Mouse (Mus musculus) brain, adult 2 months (tissue): ENCODE results near the gene Sec23b.
A peak's percentile ranks its signal among the peaks of the same experiment; 100 is the strongest.
"Not testable (repeated sequence)": the region's sequence is repeated elsewhere in the genome, so short reads cannot be mapped to it uniquely, and the experiment has no call there.

Experiments used
- DNase-seq: peaks from one replicate; pipeline ENCODE4 v3.0.0; 2011; ENCODE audit warnings: low read depth, low spot score

The Sec23b gene

DNA sequence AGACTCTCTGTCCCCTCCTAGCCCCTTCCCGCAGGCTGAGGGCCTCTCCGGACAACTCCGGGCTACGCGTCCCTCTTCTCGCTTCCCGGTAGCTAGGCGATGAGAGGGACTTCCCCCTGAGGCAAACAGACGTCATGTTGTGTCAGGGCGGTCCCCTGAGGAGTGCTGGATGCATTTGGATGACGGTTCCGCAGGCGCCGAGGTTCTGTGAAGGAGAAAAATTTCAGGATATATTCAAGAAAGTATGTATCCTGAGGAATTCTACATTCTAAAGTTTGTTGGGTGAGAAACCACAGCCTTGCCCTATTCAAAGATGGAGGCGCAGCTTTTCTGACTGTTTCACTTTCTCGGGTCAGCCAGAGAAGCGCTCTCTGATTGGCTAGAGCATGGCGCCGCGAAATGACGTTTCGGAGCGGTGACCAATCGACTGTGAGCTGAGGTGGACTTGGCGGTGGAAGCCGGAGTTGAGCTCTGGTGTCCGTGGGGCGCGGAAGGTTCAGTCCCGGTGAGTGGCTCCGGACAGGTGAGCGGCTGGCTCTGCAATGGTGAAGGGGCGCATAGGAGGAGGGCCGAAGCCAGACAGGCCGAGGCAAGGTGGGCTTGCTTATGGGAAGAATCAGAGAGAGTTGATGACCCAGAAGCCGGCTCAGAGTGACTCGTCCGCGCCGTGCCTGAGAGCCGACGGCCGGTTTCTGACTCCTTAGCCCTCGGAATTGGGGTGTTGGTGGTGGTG lies at the start of gene Sec23b:
Gene Sec23b (plus strand): TSS at position 410 of the 733 bp plus-strand sequence.
- DNase-seq = peak; percentile 99

DNA sequence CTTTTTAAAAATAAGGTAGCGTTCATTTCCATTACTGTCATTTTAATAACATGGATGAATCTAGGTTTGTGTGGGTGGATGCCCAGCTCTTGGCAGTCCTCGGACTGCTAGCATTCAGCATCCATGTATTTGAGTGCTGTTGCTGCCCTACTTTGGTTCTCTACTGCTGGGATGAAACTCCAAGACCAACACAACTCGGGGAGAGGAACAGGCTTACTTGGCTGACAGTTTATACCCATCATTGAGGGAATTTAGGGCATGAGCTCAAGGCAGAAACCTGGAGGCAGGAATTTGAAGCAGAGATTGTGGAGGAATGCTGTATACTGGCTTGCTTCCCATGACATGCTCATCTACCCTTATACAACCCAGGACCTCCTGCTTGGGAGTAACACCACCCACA lies 41.4 kb upstream of the Sec23b start:
- DNase-seq = peak; percentile 49

DNA sequence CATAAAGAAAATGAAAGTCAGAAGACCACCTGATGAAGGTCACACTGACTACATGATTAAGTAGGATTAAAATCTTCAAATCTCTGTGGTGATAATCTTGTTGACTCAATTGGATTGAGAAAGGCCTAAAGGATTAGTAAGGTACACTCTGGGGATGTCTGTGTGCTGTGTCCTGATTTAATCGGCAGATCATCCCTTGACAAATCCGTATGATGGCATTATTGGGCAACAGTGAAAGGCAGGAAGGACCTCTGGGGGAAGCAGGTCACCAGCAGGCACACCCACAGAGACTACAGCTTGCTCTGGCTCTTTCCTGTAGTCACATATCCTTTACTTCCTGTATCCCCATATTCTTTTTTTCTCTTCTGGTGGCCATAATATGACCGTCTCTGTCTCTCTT lies 36.3 kb upstream of the Sec23b start:
- DNase-seq = no peak

DNA sequence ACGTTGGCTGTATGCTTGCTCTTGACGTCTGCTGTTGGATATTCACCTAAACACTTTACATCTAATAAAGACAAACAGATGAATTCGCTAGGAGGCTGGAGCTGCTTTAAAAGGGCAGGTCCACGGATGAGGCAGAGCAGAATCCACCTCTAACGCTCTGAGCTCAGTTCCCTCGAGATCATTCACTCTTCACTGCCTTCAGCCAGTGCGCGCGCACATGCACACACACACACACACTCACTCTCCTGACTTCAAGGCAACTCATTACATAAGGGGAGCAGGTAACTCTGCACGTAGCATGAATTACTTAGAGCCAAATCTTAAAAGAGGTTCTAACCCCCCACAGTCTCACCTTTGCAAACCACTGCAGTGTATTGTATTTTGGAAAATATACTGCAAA lies 30.2 kb upstream of the Sec23b start:
- peak; percentile 76 for DNase-seq

DNA sequence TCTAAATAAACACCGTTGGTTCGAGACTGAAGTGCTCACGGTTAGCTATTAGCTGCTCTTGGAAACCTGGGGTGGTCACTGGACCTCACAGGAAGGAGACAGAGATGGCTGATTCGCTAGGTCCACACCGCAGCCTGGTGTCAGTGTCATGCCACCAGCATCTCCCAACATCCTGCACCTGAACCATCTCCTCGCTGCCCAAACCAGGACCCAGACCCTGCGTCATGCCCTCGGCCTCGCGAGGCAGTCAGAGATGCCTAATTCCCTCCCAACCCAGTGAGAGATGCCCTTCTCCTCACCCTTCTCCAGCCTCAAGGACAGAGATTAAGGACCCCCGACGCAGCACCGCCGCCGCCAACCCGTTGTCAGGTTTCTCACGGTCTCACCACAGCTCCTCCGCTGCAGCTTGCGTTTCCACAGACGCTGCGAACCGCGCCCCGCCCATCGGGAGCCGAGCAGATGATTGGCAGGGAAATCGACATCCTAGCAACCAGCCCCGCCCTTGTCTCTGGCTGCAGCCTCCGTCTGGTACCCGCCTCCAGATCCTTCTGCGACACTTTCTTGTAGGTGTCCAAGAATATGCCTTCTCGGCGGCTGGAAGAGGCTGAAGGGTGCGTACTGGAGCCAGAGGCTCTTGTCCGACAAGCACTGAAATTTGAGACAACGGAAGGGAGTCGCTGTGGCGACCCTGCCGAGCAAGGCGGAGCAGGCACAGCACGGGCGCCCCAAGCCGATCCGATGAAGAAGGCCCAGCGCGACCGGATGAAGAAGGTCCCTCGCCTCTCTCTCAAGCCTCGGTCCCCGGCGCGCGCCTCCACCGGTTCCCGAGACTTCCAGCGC lies 28.8 kb upstream of the Sec23b start, which contains the start of the genes Dzank1 and Polr3f:
Gene Dzank1 (minus strand): TSS at position 434 of the 840 bp plus-strand sequence.
Gene Polr3f (plus strand): TSS at position 738 of the 840 bp plus-strand sequence.
- peak; percentile 99 for DNase-seq

DNA sequence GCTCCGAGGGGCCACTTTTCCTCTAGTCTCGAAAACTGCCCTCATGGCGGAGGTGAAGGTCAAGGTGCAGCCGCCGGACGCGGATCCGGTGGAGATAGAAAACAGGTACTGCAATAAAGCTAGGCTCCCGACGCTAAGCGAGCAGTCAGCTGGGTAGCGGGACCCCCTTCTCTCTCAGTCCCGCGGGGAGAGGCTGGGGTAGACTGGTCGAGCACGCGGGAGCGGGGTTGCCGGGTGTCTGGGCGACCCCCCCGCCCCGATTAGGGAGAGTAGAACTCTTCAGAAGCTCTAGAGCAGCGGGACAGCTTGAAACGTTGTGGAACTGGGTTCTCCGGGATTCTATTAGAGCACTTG lies 28.2 kb upstream of the Sec23b start:
- no peak for DNase-seq

DNA sequence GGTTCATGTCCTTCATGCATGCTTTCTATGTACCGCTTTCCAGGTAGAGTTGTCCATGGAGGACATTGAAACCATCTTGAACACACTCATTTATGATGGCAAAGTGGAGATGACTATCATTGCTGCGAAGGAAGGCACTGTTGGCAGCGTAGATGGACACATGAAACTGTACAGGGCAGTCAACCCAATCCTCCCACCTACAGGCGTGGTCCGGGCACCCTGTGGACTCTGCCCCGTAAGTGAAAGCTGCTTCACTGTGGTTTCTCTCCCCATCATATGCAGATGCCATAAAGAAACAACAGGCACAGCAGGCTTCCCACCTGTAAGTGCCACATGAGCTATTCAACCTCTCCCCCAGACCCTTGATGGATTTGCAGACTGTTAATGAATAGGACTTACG lies 18.9 kb upstream of the Sec23b start:
- no peak for DNase-seq

DNA sequence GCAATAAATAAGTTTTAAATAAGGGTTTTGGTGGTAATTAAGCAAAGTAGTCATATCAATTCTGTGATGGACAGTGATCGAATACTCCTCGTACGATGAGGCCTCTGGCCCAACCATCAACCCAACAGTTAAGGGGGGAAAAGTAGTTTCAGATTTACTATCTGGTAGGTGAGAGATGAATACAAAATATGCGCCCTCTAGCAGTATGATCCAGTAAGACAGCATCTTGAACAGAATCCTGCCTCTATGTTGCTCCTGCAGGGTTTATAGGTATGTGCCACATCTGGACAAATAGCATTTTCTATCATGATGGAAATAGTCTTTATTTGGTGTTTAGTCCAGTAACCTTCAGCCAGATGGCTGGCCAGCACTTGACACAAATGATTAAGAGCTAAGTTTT lies 14.8 kb upstream of the Sec23b start:
- no peak for DNase-seq

DNA sequence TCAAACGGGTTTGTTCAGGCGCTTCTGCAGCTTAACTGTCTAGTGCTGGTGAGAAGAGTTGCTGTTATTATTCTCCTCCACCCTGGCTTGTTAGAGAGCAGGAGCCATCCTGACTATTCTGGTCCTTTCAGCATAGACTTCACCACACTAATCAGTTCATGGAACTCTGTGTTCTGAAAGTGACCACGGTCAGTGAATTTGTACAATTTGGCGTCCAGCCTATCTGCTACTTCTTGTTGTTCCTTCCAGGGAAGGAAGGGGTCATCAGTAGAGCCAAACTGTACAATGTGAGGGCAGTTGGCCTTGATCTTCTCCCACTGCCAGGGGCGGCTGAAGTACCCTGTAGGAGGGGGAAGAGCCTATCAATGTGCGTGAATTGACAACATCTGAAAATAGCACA lies 12.4 kb upstream of the Sec23b start:
- DNase-seq = no peak

DNA sequence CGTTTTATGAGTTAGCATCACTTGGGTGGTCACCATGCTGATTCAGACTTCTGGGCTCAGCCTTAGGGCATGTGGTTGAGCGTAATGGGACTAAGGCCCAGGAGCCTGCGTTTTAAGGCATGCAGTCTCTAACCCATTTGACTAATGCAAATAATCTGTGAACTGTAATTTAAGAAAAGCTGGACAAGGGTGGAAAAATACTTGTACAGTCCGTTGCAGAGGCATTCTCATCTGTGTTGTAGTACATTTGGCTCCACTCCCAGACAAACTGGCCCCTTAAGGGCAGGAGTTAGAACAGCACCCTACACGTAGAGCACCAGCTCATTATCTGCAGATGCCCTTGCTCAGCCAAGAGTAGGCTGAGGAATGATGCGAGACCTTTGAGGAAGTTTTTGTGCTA lies 11.4 kb upstream of the Sec23b start:
- no peak for DNase-seq

DNA sequence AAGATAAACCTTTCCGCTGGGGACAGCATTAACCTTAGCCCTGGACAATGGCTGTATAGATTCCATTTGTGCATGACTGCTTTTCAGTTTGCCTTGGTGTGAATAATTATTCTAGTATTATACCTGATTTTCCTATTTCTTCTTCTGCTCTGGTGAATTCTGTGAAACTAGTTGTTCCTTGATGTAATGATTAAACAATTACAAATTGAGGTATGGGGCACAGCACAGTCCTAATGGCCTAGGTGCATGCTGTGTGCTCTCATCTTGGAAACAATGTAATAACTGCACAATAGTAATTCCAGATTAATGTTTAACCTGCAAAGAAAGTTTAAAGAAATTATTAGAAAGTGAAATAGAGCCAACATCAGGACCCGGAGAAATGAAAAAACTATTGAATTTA lies 11.0 kb upstream of the Sec23b start:
- no peak for DNase-seq

DNA sequence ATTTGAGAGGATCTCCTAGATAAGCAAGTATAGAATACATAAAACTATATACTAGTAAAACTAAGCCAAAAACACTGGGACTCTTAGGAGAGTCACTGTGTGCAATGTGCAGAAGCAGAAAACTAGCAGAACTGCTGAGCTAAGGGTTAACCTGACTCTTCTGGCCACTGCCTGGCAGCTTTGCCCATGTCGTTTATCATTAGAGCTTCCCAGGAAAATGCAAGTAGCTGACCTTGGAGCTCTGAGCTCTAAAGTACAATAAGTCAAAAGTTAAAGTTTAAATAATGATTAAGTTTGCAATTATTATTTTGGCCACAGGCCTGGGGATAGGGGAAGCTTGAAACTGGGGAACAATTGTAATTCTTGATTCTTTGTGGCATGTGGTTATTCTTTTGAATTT lies 10.5 kb upstream of the Sec23b start:
- DNase-seq = no peak

DNA sequence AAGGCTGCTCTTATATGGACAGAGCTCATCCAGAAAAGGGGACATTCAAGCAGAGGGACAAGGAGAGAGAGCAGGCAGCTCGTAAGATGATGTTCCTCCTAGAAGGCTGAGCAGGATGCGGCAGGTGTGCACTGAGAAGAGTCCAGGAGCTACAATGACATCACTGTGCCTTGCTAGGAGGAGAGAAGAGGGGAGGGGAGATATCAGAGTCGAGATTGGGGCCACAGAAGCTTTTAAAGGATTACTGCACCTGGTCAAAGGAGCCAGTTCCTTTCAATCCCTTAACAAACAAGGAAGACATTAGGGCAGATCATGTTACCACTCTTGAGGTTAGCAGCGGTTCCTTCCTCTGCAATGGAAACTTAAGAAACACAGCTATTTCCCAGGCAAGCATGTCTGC lies 8.5 kb upstream of the Sec23b start:
- no peak for DNase-seq

DNA sequence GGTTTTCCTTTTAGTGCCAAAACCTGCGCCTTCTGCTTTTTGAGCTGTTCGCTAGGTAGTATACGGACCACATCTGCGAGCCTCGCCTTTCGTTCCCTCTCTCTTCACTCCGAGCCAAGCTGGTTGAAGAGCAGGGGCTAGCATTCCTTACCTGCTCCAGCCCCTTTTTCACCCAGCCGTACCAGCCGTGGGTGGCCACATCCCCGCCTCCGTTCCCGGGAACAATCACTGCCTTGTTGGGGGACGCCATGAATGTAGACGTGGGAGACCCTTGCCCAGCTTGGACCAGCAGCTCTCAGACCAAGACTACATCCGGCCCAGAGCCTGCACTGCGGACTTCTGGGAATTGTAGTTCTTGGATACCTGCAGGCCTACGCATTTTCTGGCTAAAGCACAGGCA lies 5.5 kb upstream of the Sec23b start, which contains the start of gene Rbbp9:
Gene Rbbp9 (minus strand): TSS at position 341 of the 400 bp plus-strand sequence.
- DNase-seq = peak; percentile 92

DNA sequence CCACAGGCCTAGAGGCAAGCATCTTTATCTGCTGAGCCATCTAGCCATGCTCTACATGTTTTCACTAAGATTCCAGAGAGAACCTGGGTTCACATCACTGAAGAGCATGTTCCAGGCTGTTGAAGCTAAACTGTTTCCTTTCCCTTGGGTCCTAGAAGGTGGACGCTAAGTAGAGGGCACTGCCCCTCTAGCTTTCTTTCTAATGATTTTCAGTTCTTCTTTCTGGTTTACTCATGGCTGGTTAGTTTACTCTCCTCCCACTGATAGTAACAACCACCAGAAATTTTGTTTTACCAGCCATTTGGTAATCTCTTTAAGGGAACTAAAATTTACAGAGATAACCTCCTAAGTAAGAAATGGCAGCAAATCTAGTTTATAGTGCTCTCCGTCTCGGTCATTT lies 2.1 kb upstream of the Sec23b start:
- no peak for DNase-seq

DNA sequence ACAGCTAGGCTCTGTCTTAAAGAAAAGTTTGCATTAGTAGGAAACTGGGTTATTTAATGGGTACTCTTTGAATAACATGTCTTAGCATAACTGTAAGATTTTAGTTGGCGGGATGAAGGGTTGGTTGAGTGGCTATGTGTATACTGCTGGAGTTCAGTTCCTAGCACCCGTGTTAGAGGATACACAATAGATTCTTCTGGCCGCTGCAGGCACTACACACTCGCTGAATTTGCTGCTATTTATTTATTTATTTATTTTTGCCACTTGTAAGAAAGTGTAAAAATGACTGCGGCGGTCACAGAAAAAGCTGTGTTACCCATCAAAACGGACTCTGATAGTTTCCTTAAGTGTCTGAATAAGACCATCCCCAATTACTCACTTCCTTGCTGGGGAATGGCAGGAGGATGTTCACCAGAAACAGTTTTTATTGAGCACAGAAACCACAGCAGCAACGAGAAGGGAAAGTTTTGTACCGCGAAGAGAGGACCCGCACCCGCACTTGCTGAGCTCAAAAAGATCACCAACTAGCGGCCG lies 676 bp upstream of the Sec23b start:
- no peak for DNase-seq

DNA sequence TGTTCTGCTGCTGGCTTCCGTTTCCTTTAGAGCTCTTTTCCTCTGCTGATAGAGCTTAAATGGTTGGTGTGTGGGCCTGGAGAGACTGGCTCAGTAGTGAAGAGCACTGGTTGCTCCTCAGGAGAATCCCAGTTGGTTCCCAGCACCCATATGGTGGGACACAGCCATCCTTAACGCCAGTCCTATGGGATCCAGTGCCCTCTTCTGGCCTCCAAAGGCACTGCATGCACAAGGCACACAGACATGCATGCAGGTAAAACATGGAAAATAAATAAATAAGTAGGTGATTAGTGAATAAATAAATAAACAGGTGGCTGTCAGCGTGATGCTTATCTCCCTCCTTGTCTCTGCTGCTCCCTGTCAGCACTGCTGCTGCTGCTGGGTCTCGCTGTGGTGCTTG lies 32.7 kb downstream of the Sec23b start:
- no peak for DNase-seq

DNA sequence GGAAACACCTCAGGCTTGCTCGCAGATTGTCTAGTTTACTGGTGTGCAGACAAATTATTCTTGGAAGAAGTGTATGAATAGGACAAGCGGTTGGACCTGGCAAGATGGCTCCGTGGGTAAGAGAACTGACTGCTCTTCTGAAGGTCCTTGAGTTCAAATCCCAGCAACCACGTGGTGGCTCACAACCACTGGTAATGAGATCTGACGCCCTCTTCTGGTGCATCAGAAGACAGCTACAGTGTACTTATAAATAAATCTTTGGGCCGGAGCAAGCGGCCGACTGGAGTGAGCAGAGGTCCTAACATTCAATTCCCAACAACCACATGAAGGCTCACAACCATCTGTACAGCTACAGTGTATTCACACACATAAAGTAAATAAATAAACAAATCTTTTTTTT lies 37.0 kb downstream of the Sec23b start:
- not testable (repeated sequence) for DNase-seq

DNA sequence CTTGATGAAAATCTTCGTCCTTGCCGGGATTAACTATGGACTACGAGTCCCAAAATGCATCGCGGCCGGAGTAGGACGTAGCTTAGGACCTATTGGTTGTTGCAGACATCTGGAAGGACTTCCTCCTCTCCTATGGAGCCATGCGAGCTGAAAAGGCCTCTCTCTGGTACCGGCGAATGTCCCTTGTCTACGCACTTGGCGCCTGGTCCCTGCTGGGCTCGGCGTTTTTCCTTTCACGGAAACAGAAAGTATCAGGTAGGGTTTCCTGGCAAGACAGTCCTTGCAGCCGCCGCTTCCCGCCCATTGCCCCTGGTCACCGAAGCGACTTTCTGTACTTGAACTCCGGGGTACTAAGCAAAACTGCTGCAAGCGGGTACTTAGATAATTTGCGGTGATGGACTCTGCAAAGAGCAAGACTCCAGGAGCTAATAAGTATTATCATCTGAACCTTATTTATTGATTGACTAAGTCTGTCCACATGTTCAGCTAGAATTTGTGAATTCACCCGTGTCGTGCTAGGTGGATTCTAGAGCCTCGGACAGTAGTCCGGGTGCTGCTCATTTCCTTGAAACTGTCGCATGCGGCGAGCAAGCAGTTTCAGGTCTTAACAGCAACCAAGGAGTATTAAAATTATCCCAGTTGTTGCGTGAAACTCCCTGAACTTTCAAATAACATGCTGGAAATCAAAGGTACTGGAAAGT lies 38.1 kb downstream of the Sec23b start, which contains the start of gene Smim26:
Gene Smim26 (plus strand): TSS at position 104 of the 701 bp plus-strand sequence.
- peak; percentile 96 for DNase-seq

DNA sequence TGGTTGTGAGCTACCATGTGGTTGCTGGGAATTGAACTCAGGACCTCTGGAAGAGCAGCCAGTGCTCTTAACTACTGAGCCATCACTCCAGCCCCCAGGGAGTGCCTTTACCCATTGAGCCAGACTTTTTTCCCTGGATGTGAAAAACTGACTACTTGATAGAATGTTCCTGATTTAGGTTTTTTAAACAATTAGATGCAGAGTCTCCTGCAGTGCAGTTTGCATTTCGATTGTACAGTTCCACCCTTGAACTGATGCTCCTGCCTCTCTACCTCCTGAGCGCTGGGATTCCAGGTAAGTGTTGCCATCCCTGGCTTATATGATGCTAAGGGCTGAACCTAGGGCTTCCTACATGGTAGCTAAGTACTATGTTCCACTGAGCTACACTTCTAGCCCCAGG lies 42.0 kb downstream of the Sec23b start:
- DNase-seq = no peak

DNA sequence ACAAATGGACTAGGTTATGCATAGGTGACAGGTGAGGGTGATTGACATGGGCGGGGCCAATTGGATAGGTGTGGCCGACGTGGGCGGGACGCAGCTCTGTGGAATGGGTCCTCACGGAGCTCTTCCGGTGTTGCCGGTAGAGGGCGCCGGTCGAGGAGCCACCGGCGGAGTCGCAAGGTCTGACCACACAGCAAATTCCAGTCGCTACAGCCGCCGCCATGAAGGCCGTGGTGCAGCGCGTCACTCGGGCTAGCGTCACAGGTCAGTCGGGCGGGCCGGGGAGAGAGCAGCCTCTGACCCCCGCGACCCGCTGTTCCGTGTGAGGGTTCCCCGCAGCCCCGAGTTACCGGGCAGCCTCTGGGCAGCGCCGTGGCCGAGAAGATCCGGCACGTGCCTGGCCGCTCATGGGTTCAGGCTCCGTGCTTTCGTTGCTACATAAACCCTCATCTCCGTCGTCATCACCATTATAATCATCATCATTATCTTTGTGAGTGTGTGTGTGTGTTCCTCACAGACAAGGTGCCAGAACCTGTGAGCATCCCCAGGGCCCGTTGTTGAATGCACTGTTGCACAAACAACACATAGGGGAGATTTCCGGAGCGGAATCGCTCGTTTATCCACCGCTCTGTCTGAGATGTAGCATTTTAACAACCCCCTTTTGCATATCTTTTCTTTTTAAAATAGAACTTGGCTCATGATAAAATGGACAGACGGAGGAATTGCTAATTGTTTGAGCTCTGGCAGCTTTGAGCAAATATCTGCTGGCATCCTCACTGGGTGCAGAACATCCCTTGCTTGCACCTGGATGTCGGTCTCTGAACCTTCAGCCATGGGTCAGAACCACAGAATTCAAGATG lies 44.0 kb downstream of the Sec23b start, which contains the start of gene Dtd1:
Gene Dtd1 (plus strand): TSS at position 67 of the 857 bp plus-strand sequence.
- peak; percentile 97 for DNase-seq
